Mouse (Mus musculus) common myeloid progenitor, adult 5-6 weeks (primary cell): Measurements from ENCODE around the gene Sh2d3c. TPM values are rescaled to one million over a fixed set of nuclear protein-coding genes. Genes with fewer than 3 reads are reported as not detected.

Experiments
- ATAC-seq: replicated peaks from 2 replicates; pipeline ENCODE4 v1.8.0; 2016; ENCODE audit warnings: low read depth, mild to moderate bottlenecking, moderate TSS enrichment, inconsistent platforms; ENCODE audit not compliant: poor library complexity, severe bottlenecking
- total RNA-seq: library from RNA; stranded (forward); fragments of 200-1000, 187-1606 nt; gene quantifications from 2 replicates; pipeline ENCODE4 v1.2.3, GENCODE M21; 2017

Gene Sh2d3c
- total RNA-seq, 1 experiment from 2014 or later, result 19.3 TPM

GRCm38 (mm10) chr2:32749082-32749481, 28.2 kb downstream of the Sh2d3c start:
- no peak for ATAC-seq

- ATAC-seq, result no peak
Measured at GRCm38 (mm10) chr2:32750199-32750598, 29.3 kb downstream of the Sh2d3c start.

- ATAC-seq, result no peak
Measured at GRCm38 (mm10) chr2:32750887-32751664, 30.2 kb downstream of the Sh2d3c start.

GRCm38 (mm10) chr2:32751665-32752033, 30.8 kb downstream of the Sh2d3c start:
- ATAC-seq, result no peak

GRCm38 (mm10) chr2:32752181-32752580, 31.3 kb downstream of the Sh2d3c start:
- no peak for ATAC-seq

GRCm38 (mm10) chr2:32756674-32757055, 35.8 kb downstream of the Sh2d3c start:
- no peak for ATAC-seq

GRCm38 (mm10) chr2:32757056-32757845, 36.4 kb downstream of the Sh2d3c start, which contains the start of gene Tor2a:
Gene Tor2a (plus strand): TSS chr2:32757234.
- ATAC-seq, result peak; percentile 99

- no peak for ATAC-seq
Measured at GRCm38 (mm10) chr2:32758503-32758902, 37.6 kb downstream of the Sh2d3c start.

- ATAC-seq, result no peak
Measured at GRCm38 (mm10) chr2:32759001-32759400, 38.1 kb downstream of the Sh2d3c start.

- no peak for ATAC-seq
Measured at GRCm38 (mm10) chr2:32761361-32761760, 40.5 kb downstream of the Sh2d3c start.

GRCm38 (mm10) chr2:32761859-32762258, 41.0 kb downstream of the Sh2d3c start:
- ATAC-seq, result no peak

GRCm38 (mm10) chr2:32763353-32763752, 42.5 kb downstream of the Sh2d3c start:
- ATAC-seq, result no peak

- ATAC-seq, result no peak
Measured at GRCm38 (mm10) chr2:32767241-32767640, 46.4 kb downstream of the Sh2d3c start.

- no peak; the same call in 1 of the 2 replicates for ATAC-seq
Measured at GRCm38 (mm10) chr2:32768661-32769285, 47.9 kb downstream of the Sh2d3c start.

GRCm38 (mm10) chr2:32769327-32770085, 48.7 kb downstream of the Sh2d3c start:
- ATAC-seq, result no peak

GRCm38 (mm10) chr2:32771886-32772285, 51.0 kb downstream of the Sh2d3c start:
- no peak for ATAC-seq

- no peak for ATAC-seq
Measured at GRCm38 (mm10) chr2:32772626-32773279, 51.9 kb downstream of the Sh2d3c start.

GRCm38 (mm10) chr2:32775359-32776074, 54.7 kb downstream of the Sh2d3c start, which contains the start of the genes Ttc16 and Ptrh1:
Gene Ttc16 (minus strand): TSS chr2:32775633.
Gene Ptrh1 (plus strand): TSS chr2:32775786.
- ATAC-seq, result peak; percentile 94

GRCm38 (mm10) chr2:32776192-32776591, 55.3 kb downstream of the Sh2d3c start:
- ATAC-seq, result no peak; the same call in 1 of the 2 replicates
